Mouse (Mus musculus) gastrocnemius, postnatal 10 days (tissue): ENCODE measurements around the gene Rnase4. TPM values are rescaled to one million over a fixed set of nuclear protein-coding genes. Genes with fewer than 3 reads are reported as not detected.
A peak's percentile ranks its signal among the peaks of the same experiment; 100 is the strongest.

Experiments used
- DNase-seq: peaks from one replicate; pipeline ENCODE4 v3.0.0; 2021; ENCODE audit warnings: mixed read lengths
- long read RNA-seq, 2 experiments: library from polyadenylated mRNA; stranded (forward); transcript quantifications; one replicate each; pipeline ENCODE4 v2.0.0; 2021
- total RNA-seq, 2 experiments: library from RNA; stranded (reverse); gene quantifications; 2 replicates each; pipeline ENCODE4 v1.2.3; 2021

Rnase4 gene
- 10 to 100 TPM; 46.6 to 51.4 TPM for total RNA-seq
- long read RNA-seq, experiment 1, transcript Rnase4-201 (2 exons, 1,518 nt) = major isoform, 15 of 19 reads
- long read RNA-seq, experiment 1, partial matches to known transcripts = 3 of 19 reads
- long read RNA-seq, experiment 1, other reads (novel, unspliced or antisense) = 1 of 19 reads
- long read RNA-seq, experiment 2, transcript Rnase4-201 (2 exons, 1,518 nt) = major isoform, 10 of 14 reads
- long read RNA-seq, experiment 2, partial matches to known transcripts = 3 of 14 reads
- long read RNA-seq, experiment 2, other reads (novel, unspliced or antisense) = 1 of 14 reads

- DNase-seq = peak; percentile 49
These were observed at the start of gene Rnase4, which contains the start of gene Ang for GRCm38 (mm10) chr14:51090921-51091900. Gene Rnase4, plus strand, starts transcription at chr14:51091077. Gene Ang, plus strand, starts transcription at chr14:51091150.

GRCm38 (mm10) chr14:51041769-51042168, 49.1 kb upstream of the Rnase4 start, which contains the start of gene Rnase9:
Gene Rnase9, minus strand, starts transcription at chr14:51041869.
- no peak for DNase-seq

DNA sequence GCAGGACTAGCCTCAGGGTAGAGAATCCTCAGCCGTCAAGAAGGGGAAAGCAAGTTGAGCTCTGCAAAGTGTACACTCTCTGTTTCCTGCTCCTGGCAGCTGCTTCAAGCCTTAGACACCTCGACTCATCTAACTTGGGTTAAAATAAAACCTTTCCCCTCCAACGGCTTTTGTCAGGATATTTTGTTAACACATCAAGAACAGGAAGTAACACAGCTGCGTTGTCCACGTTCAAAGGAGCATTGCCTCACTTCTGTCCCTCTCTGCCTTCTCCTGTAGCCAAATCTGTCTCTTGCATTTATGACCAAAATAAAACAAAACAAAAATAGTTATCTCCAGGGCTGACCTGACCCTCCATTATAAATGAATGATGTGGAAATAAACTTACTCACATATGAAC, 43.0 kb upstream of the Rnase4 start:
- no peak for DNase-seq

- DNase-seq = no peak
These were observed 40.8 kb upstream of the Rnase4 start, which contains the start of gene Rnase11 for GRCm38 (mm10) chr14:51050063-51050462. Gene Rnase11, minus strand, starts transcription at chr14:51050163.

- no peak for DNase-seq
These were observed 38.9 kb upstream of the Rnase4 start for GRCm38 (mm10) chr14:51051941-51052340.

- no peak for DNase-seq
These were observed 37.7 kb upstream of the Rnase4 start for GRCm38 (mm10) chr14:51053176-51053575.

DNA sequence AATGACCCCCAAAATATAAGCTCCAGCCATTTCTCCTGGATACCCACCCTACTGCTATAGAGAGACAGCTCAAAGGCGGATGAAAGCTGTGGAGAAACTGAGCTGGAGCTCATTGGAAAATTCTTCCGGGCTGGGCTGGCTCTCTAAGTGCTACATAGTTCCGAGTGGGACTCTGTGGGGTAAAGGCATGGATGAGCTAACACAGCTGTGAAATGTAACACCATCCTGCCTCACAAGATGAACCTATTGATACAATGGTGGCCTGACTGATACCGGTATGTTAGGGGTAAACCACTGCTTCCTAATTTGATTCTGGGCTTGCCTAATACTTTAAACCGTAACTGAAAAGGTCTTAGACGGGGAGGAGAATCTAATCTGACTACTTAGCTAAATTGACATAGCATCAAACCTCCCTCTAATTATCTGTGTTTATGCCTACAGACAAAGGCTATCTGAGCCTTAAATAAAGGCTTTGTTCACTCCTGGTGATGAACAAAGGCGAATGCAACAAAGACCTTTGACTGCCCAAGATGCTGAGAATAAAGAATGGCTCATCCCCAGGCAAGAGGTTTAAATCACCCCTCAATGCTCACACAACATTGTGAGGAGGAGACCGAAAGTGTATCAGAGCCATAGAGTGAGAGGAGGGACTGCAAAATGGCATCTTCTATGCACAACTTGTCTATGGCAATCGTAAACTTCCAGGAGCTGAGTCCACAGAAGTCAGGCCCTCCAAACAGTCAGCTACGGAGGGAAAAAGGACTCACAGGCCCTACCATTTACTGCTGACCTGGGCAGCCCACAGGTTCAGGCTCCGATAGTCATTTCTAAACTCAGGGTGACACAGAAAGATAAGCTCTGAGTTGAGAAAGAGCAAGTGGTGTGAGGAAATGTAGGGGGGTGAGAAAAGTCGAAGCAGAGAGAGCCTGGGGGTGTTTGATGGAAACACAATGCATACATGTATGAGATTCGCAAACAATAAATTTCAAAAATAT, 36.3 kb upstream of the Rnase4 start:
- no peak for DNase-seq

DNA sequence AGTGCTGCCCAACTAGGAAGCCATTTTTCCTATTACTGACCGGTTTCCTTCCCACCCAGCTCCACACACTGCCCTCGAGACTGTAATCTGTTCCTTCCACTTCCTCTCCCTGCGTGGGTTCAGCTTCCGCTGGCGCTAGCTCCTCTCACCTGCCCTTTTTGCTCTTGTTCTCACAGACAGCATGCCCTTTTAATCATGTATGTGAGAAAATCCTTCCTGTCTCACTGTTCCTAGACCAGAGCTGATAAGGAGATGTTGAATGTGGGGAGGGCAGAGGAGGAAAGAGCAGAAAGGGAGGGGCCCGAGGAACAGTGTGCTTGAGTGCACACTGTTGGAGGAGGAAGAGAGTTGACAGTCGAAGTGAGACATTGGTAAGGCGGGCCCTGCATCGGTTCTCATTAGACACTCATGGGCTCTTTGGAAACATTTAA, 33.5 kb upstream of the Rnase4 start, which contains the start of gene Rnase12:
TSS of gene Rnase12 (minus strand) at position 261 of the 431 bp plus-strand sequence.
- DNase-seq = no peak

GRCm38 (mm10) chr14:51060761-51061160, 30.1 kb upstream of the Rnase4 start:
- no peak for DNase-seq

DNA sequence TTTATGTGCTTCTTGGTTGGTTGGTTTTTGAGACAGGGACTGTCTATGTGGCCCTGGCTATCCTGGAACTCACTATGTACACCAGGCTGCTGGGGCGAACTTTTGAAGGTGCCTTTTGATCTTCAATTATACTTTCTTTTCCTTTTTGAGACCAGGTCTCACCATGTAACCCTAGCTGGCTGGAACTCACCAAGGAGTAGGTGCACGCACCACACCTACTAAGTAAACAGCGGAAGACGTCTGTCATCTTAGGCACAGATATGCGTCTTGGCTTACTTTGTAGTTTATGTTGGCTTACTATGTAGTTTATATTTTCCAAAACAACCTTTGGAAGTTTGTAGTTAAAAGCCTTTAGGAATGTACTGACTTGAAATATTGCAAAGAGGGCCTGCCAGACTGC, 21.9 kb upstream of the Rnase4 start:
- no peak for DNase-seq

DNA sequence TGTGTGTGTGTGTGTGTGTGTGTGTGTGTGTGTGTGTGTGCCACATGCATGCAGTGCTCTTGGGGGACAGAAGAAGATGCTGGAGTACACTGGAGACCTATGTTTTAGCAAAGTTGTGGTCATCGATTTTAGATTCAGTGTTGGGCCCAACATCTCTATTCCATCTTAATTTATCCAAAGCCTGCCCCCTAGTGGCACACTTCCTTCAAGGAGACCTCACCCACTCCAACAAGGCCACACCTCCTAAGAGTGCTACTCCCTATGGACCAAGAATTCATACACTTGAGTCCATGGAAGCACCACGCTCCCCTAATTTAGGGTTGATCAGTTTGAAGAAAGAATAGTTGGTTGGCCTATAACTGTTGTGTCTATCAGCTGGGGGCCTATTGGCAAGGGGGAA, 21.3 kb upstream of the Rnase4 start:
- peak; percentile 32 for DNase-seq

DNA sequence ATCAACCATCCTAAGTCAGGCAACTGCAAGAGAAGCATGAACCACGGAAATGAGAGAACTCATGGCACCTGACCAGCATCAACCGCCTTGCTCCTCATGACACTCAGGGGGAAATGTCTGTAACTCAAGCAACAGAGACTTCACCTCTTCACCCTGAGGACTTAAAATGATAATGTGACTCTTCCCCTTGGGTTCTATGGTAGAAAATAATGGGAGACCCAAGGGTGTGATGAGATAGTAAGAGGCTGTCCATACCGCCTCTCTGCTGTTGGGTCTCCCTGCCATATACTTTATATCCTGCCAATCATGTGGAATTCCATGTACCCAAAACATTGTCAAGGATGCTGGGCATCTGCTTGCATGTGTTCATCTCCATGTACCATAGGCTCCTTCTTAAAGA, 16.5 kb upstream of the Rnase4 start, which contains the start of gene Olfr750:
TSS of gene Olfr750 (minus strand) at position 101 of the 400 bp plus-strand sequence.
- no peak for DNase-seq

DNA sequence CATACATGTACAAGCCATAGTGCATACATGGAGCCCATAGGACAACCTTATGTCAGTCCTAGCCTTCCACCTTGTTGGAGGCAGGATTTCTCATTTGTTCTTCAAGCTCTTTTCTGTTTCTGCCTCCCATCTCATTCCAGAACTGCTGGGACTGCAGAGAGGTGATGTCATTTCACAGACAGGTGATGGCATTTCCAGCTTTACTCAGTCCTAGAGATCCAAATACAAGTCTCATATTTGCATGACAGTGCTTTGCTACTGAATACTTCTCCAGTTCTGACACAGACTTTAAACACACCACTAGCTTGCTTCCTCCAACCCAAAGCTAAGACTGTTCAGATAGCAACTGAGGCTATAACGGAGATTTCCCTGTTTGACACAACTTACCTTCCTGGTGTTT, 11.7 kb upstream of the Rnase4 start:
- DNase-seq = no peak

DNA sequence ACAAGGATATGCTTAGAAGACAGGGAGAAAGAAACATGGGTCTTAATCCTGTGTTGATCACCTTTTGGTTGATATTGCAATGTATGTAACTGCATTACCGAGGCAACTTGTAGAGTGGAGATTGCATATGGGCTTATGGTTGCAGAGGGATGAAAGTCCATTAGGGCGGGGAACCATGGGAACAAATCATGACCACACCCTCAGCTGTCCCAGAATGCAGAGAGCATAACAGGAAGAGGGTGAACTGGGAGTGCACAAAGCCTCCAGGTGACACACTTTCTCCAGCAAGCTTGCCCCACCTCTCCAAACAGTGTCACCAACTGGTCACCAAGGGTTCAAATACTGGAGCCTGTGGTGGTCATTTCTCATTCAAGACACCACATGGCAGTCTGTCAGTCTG, 9.8 kb upstream of the Rnase4 start:
- no peak for DNase-seq

- DNase-seq = no peak
These were observed 8.0 kb upstream of the Rnase4 start for GRCm38 (mm10) chr14:51082599-51083581.

DNA sequence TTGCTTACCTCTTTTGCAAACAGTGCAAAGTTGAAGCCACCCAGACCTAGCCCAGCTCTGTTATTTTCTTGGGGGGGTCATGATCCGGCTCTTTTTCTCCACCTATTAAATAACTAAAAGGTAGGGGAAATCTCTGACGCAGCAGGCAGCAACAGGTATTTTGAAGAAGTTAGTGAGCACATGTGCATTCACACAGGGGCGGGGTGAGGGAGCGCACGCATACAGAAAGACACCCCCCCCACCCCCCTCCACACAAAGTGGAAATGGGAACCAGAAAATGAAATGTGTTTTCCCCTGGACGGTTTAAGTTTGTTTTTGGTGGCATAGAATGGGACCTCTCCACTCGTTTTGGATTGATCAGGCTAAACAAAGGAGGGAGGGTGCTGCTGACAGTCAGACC, 7.1 kb upstream of the Rnase4 start:
- no peak for DNase-seq

DNA sequence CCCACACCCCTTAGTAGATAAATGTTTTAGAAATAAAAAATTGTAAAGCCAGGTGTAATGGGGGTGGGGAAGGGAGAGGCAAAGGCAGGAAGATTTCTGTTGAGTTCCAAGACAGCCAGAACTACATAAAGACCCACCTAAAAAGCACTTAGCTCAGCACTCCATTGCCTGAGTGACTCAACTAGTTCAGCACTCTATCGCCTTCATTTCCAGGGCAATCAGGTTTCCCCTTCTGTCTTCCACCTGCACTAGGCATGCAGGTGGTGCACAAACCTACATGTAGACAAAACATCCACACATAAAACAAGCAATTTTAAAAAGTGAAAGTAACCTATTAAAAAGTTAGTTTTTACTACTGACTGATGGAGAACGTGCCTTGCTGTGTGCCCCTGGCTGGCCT, 5.8 kb upstream of the Rnase4 start:
- no peak for DNase-seq

- no peak for DNase-seq
These were observed 5.0 kb upstream of the Rnase4 start for GRCm38 (mm10) chr14:51085911-51086310.

GRCm38 (mm10) chr14:51087762-51088161, 3.1 kb upstream of the Rnase4 start:
- DNase-seq = no peak
